Comparison of ENCODE assay signal across 27 mouse cellular contexts in genomic region chr1:69703506-69704156, GRCm38 (mm10).
"Had no signal": no experiment of that assay in that cellular context is flagged by ENCODE, and none has a peak within 500 bp of the region (broad histone marks: within the 10 kb centered on the region; RNA-seq: fewer than 3 reads in every experiment).

No protein-coding gene starts in this region.

- H3K4me1 ChIP-seq: heart, embryonic 10.5 days; heart, embryonic 12.5 days; hindbrain, embryonic 10.5 days; hindbrain, embryonic 12.5 days; intestine, embryonic 15.5 days; limb, embryonic 10.5 days; limb, embryonic 12.5 days; liver, embryonic 13.5 days; liver, embryonic 15.5 days had no signal

- H3K4me2 ChIP-seq: heart, embryonic 12.5 days; hindbrain, embryonic 12.5 days; hindbrain, embryonic 14.5 days; intestine, embryonic 15.5 days; limb, embryonic 12.5 days; liver, embryonic 11.5 days; liver, embryonic 13.5 days; liver, embryonic 15.5 days had no signal

- H3K9ac ChIP-seq: heart, embryonic 12.5 days; hindbrain, embryonic 12.5 days; hindbrain, embryonic 14.5 days; intestine, embryonic 15.5 days; limb, embryonic 12.5 days; liver, embryonic 13.5 days; liver, embryonic 15.5 days had no signal

- H3K36me3 ChIP-seq: heart, embryonic 10.5 days; heart, embryonic 12.5 days; hindbrain, embryonic 10.5 days; hindbrain, embryonic 12.5 days; intestine, embryonic 15.5 days; limb, embryonic 10.5 days; limb, embryonic 12.5 days; liver, embryonic 13.5 days; liver, embryonic 15.5 days had no signal

- ATAC-seq: hindbrain, embryonic 16.5 days; intestine, embryonic 15.5 days; intestine, postnatal 0 days had no signal

- H3K27me3 ChIP-seq: heart, embryonic 12.5 days; hindbrain, embryonic 12.5 days; intestine, embryonic 15.5 days; limb, embryonic 12.5 days; liver, embryonic 13.5 days; liver, embryonic 15.5 days had no signal

- H3K27ac ChIP-seq: gastrocnemius, adult 2 months; heart, embryonic 10.5 days; hindbrain, embryonic 10.5 days; hindbrain, embryonic 12.5 days; hindbrain, embryonic 14.5 days; intestine, embryonic 15.5 days; layer of hippocampus, adult 2 months; left cerebral cortex, adult 2 months; limb, embryonic 10.5 days; limb, embryonic 12.5 days; liver, embryonic 13.5 days; liver, embryonic 15.5 days had no signal

- H3K4me3 ChIP-seq: gastrocnemius, adult 2 months; heart, embryonic 10.5 days; heart, embryonic 12.5 days; hindbrain, embryonic 10.5 days; hindbrain, embryonic 12.5 days; intestine, embryonic 15.5 days; layer of hippocampus, adult 2 months; left cerebral cortex, adult 2 months; limb, embryonic 10.5 days; limb, embryonic 12.5 days; liver, embryonic 13.5 days; liver, embryonic 15.5 days had no signal

- H3K9me3 ChIP-seq: heart, embryonic 10.5 days; heart, embryonic 12.5 days; hindbrain, embryonic 10.5 days; hindbrain, embryonic 12.5 days; intestine, embryonic 15.5 days; limb, embryonic 10.5 days; limb, embryonic 12.5 days; liver, embryonic 13.5 days; liver, embryonic 15.5 days had no signal

- DNase-seq: gastrocnemius, adult 2 months; gastrocnemius, postnatal 10 days; gastrocnemius, postnatal 25 days; heart, adult 18-20 months; heart, postnatal 10 days; heart, postnatal 4 days; kidney, adult 18-20 months; kidney, adult 8-10 months; kidney, postnatal 10 days; kidney, postnatal 25 days; kidney, postnatal 4 days; liver; liver, embryonic 13.5 days had no signal
